8 mouse cellular contexts compared by ENCODE assay signal in genomic region chr1:156940142-156940522, GRCm38 (mm10). TPM values are rescaled to one million over a fixed set of nuclear protein-coding genes. Genes with fewer than 3 reads are reported as not detected.
A peak's percentile ranks its signal among the peaks of the same experiment; 100 is the strongest.
DNase-seq lines count a peak whose midpoint lies in the region; ATAC-seq lines count a peak whose summit lies in the region.

No protein-coding gene starts in this region.

- H3K27me3 ChIP-seq in heart, embryonic 14.5 days (ENCODE audit: control insufficient read depth, insufficient read depth, low read length): no peaks in the 10 kb centered on the region
- no peaks in the 10 kb centered on the region for H3K27me3 ChIP-seq in hindbrain, embryonic 13.5 days
- peaks cover 5% of the 10 kb centered on the region; the same call in 1 of the 2 replicates for H3K27me3 ChIP-seq in midbrain, embryonic 12.5 days

- peak overlapping the region; percentile 82 for H3K4me2 ChIP-seq in heart, embryonic 14.5 days (ENCODE audit: low read length)
- peak overlapping the region; percentile 70 for H3K4me2 ChIP-seq in hindbrain, embryonic 13.5 days
- peak overlapping the region; percentile 76 for H3K4me2 ChIP-seq in midbrain, embryonic 12.5 days (replicated peaks)

- peak overlapping the region; percentile 92 for H3K9ac ChIP-seq in heart, embryonic 14.5 days (ENCODE audit: low read length)
- H3K9ac ChIP-seq in hindbrain, embryonic 13.5 days: peak overlapping the region; percentile 95
- H3K9ac ChIP-seq in midbrain, embryonic 12.5 days (replicated peaks): peak overlapping the region; percentile 96

- no peaks in the 10 kb centered on the region for H3K9me3 ChIP-seq in heart, embryonic 14.5 days (ENCODE audit: control insufficient read depth, low read length)
- H3K9me3 ChIP-seq in hindbrain, embryonic 13.5 days: no peaks in the 10 kb centered on the region
- H3K9me3 ChIP-seq in midbrain, embryonic 12.5 days: no peaks in the 10 kb centered on the region

- 0 out of 4 replicates have a peak, but pooled peaks cover 0 to 5% of the 10 kb centered on the region in 2 experiments for H3K4me1 ChIP-seq in heart, embryonic 14.5 days (ENCODE audit: control insufficient read depth in 2 of 2, insufficient read depth in 2 of 2, low read length in 2 of 2)
- peaks cover 23% of the 10 kb centered on the region for H3K4me1 ChIP-seq in hindbrain, embryonic 13.5 days (replicated peaks)
- peaks cover 16% of the 10 kb centered on the region; the same call in 1 of the 2 replicates for H3K4me1 ChIP-seq in midbrain, embryonic 12.5 days

- WGBS in heart, embryonic 14.5 days: 2% methylated on average over 8 of the region's 8 CpGs
- 4% methylated on average over 8 of the region's 8 CpGs for WGBS in hindbrain, embryonic 13.5 days
- WGBS in midbrain, embryonic 12.5 days: 3% methylated on average over 8 of the region's 8 CpGs

- ATAC-seq in heart, embryonic 14.5 days (ENCODE audit: insufficient number of reproducible peaks, insufficient read depth, low FRiP score, low read depth): no peak
- peak; percentile 28 for ATAC-seq in activated CD4-positive, CD25-positive, alpha-beta regulatory T cell, adult 4 months
- ATAC-seq in hindbrain, embryonic 13.5 days (ENCODE audit: low FRiP score): peak; percentile 17; the same call in 1 of the 2 replicates
- peak; percentile 11; the same call in 1 of the 2 replicates for ATAC-seq in midbrain, embryonic 12.5 days (ENCODE audit: low FRiP score, low read depth)

- peak overlapping the region; percentile 97 to 98 for H3K4me3 ChIP-seq in heart, embryonic 14.5 days (ENCODE audit: control insufficient read depth in 1 of 2, insufficient read depth in 1 of 2, low read depth in 1 of 2, low read length in 2 of 2)
- H3K4me3 ChIP-seq in hindbrain, embryonic 13.5 days: peak overlapping the region; percentile 92
- peak overlapping the region; percentile 98 for H3K4me3 ChIP-seq in midbrain, embryonic 12.5 days

- H3K27ac ChIP-seq in heart, embryonic 14.5 days (replicated peaks in 1 of 2; ENCODE audit: control insufficient read depth in 1 of 2, insufficient read depth in 1 of 2, low read depth in 2 of 2, low read length in 2 of 2): peak overlapping the region; percentile 45 to 89; a peak in 3 of 4 replicates
- H3K27ac ChIP-seq in hindbrain, embryonic 13.5 days: peak overlapping the region; percentile 98
- H3K27ac ChIP-seq in midbrain, embryonic 12.5 days (replicated peaks): peak overlapping the region; percentile 97

- DNase-seq in heart, adult 9 months (ENCODE audit: low spot score in 2 of 2): no peak
- no peak for DNase-seq in gastrocnemius, postnatal 10 days
- no peak for DNase-seq in ovary, postnatal 10 days (ENCODE audit: low spot score)
- no peak for DNase-seq in embryo, embryonic 11 days

- no peaks in the 10 kb centered on the region for H3K36me3 ChIP-seq in heart, embryonic 14.5 days (ENCODE audit: control insufficient read depth, insufficient read depth, low read length)
- no peaks in the 10 kb centered on the region for H3K36me3 ChIP-seq in hindbrain, embryonic 13.5 days
- H3K36me3 ChIP-seq in midbrain, embryonic 12.5 days: no peaks in the 10 kb centered on the region

RNA-seq across cellular contexts. Expression of gene Ralgps2, which starts 0.7 kb away (rescaled TPM):
- 60.2 and 63.5 TPM in 2 replicates for polyA plus RNA-seq in heart, embryonic 14.5 days (2014; fragmentation: Nextera tagmentation; extraction: Ambion mirVana)
- 10 to 100 TPM; 26.6 to 41.1 TPM for polyA plus RNA-seq in activated CD4-positive, CD25-positive, alpha-beta regulatory T cell, adult 4 months (2017; shearing (Covaris generic))
- polyA plus RNA-seq in hindbrain, embryonic 13.5 days (2015; fragmentation: Nextera tagmentation; extraction: Ambion mirVana): 118 TPM in 2 replicates
- 112 and 125 TPM in 2 replicates for polyA plus RNA-seq in midbrain, embryonic 12.5 days (2016; fragmentation: Nextera tagmentation; extraction: Ambion mirVana)
- total RNA-seq in gastrocnemius, postnatal 10 days (2021): 10 to 100 TPM in 1 of 2 experiments, 1 to 10 TPM in 1; 8.4 to 17.6 TPM
